20 mouse cellular contexts compared by ENCODE assay signal in genomic region chr12:72393046-72393805, GRCm38 (mm10). TPM values are rescaled to one million over a fixed set of nuclear protein-coding genes. Genes with fewer than 3 reads are reported as not detected.
DNase-seq lines count a peak whose midpoint lies in the region; ATAC-seq and TF ChIP-seq lines count a peak whose summit lies in the region.
"Had no signal": no experiment of that assay in that cellular context is flagged by ENCODE, and none has a peak within 500 bp of the region (broad histone marks: within the 10 kb centered on the region; RNA-seq: fewer than 3 reads in every experiment).

No protein-coding gene starts in this region.

- no peak overlapping the region for H3K9ac ChIP-seq in embryonic facial prominence, embryonic 12.5 days
- H3K9ac ChIP-seq in kidney, postnatal 0 days (ENCODE audit: low read depth, low read length), result no peak overlapping the region
- H3K9ac ChIP-seq in kidney, embryonic 14.5 days (ENCODE audit: low read depth, low read length), result no peak overlapping the region
- H3K9ac ChIP-seq: forebrain, postnatal 0 days; liver, embryonic 13.5 days had no signal

- no peak for TF ChIP-seq CTCF in kidney, postnatal 0 days (IDR thresholded peaks at IDR 0.05; ENCODE audit: low read depth)

- H3K9me3 ChIP-seq in embryonic facial prominence, embryonic 12.5 days, result no peaks in the 10 kb centered on the region
- H3K9me3 ChIP-seq in embryonic facial prominence, embryonic 10.5 days, result no peaks in the 10 kb centered on the region
- H3K9me3 ChIP-seq in kidney, postnatal 0 days (replicated peaks; ENCODE audit: low read length), result no peaks in the 10 kb centered on the region
- no peaks in the 10 kb centered on the region for H3K9me3 ChIP-seq in kidney, embryonic 14.5 days (ENCODE audit: control insufficient read depth, low read length)
- H3K9me3 ChIP-seq: hindbrain, embryonic 10.5 days; liver, embryonic 13.5 days had no signal

- no peaks in the 10 kb centered on the region for H3K4me1 ChIP-seq in embryonic facial prominence, embryonic 12.5 days
- H3K4me1 ChIP-seq in embryonic facial prominence, embryonic 10.5 days, result peaks cover 6% of the 10 kb centered on the region; the same call in 1 of the 2 replicates
- H3K4me1 ChIP-seq in kidney, postnatal 0 days (replicated peaks; ENCODE audit: insufficient read depth, low read length), result no peaks in the 10 kb centered on the region
- H3K4me1 ChIP-seq in kidney, embryonic 14.5 days (ENCODE audit: control insufficient read depth, insufficient read depth, low read length), result no peaks in the 10 kb centered on the region
- H3K4me1 ChIP-seq: hindbrain, embryonic 10.5 days; liver, embryonic 13.5 days had no signal

- H3K4me2 ChIP-seq in embryonic facial prominence, embryonic 12.5 days (replicated peaks), result 0 out of 2 replicates have a peak overlapping the region, but pooled peaks have one; percentile 11
- no peak overlapping the region for H3K4me2 ChIP-seq in kidney, postnatal 0 days (ENCODE audit: low read length)
- no peak overlapping the region for H3K4me2 ChIP-seq in kidney, embryonic 14.5 days (replicated peaks; ENCODE audit: low read depth, low read length)
- H3K4me2 ChIP-seq: liver, embryonic 13.5 days had no signal

- no peak for DNase-seq in embryonic facial prominence, embryonic 10.5 days (ENCODE audit: low spot score)
- DNase-seq in kidney, postnatal 0 days (ENCODE audit: low spot score), result peak; percentile 2
- DNase-seq in right cerebral cortex, postnatal 25 days, result peak; percentile 48
- no peak for DNase-seq in right cerebral cortex, postnatal 10 days (ENCODE audit: low spot score in 2 of 2)
- DNase-seq in telencephalon, adult 2 months (ENCODE audit: low read depth, low spot score), result peak; percentile 39
- no peak for DNase-seq in natural killer cell, adult 2 months (ENCODE audit: low spot score in 2 of 2)
- DNase-seq: adrenal gland, adult 2 months; cerebellum, adult 11-12 months; forebrain, postnatal 0 days; gastrocnemius, postnatal 14 days; kidney, adult 2 months; kidney, postnatal 36 days; liver, embryonic 13.5 days; midbrain, embryonic 14.5 days; retina, postnatal 1 day; thymus, postnatal 36 days had no signal

- no peak overlapping the region for H3K27ac ChIP-seq in embryonic facial prominence, embryonic 12.5 days
- no peak overlapping the region for H3K27ac ChIP-seq in embryonic facial prominence, embryonic 10.5 days (replicated peaks)
- H3K27ac ChIP-seq in kidney, postnatal 0 days, result no peak overlapping the region
- no peak overlapping the region for H3K27ac ChIP-seq in kidney, embryonic 14.5 days (ENCODE audit: low read depth, low read length)
- H3K27ac ChIP-seq: hindbrain, embryonic 10.5 days; liver, embryonic 13.5 days had no signal

- WGBS in embryonic facial prominence, embryonic 12.5 days, result 52% methylated on average over 13 of the region's 13 CpGs
- WGBS in embryonic facial prominence, embryonic 10.5 days, result 52% methylated on average over 13 of the region's 13 CpGs
- WGBS in kidney, postnatal 0 days, result 56% methylated on average over 13 of the region's 13 CpGs
- 59% methylated on average over 13 of the region's 13 CpGs for WGBS in kidney, embryonic 14.5 days

- no peaks in the 10 kb centered on the region for H3K36me3 ChIP-seq in embryonic facial prominence, embryonic 12.5 days
- H3K36me3 ChIP-seq in embryonic facial prominence, embryonic 10.5 days (replicated peaks), result no peaks in the 10 kb centered on the region
- no peaks in the 10 kb centered on the region for H3K36me3 ChIP-seq in kidney, postnatal 0 days (ENCODE audit: insufficient read depth, low read length)
- no peaks in the 10 kb centered on the region for H3K36me3 ChIP-seq in kidney, embryonic 14.5 days (ENCODE audit: control insufficient read depth, insufficient read depth, low read length)
- H3K36me3 ChIP-seq: hindbrain, embryonic 10.5 days; liver, embryonic 13.5 days had no signal

- H3K27me3 ChIP-seq in embryonic facial prominence, embryonic 12.5 days, result no peaks in the 10 kb centered on the region
- no peaks in the 10 kb centered on the region for H3K27me3 ChIP-seq in embryonic facial prominence, embryonic 10.5 days (replicated peaks; ENCODE audit: low read depth, poor library complexity, severe bottlenecking)
- H3K27me3 ChIP-seq in kidney, postnatal 0 days (ENCODE audit: insufficient read depth, low read length), result no peaks in the 10 kb centered on the region; the same call in 1 of the 2 replicates
- no peaks in the 10 kb centered on the region for H3K27me3 ChIP-seq in kidney, embryonic 14.5 days (ENCODE audit: control insufficient read depth, insufficient read depth, low read length)
- H3K27me3 ChIP-seq: liver, embryonic 13.5 days had no signal

- no peak for ATAC-seq in embryonic facial prominence, embryonic 12.5 days (ENCODE audit: insufficient number of reproducible peaks, insufficient read depth, low FRiP score, low TSS enrichment)
- no peak for ATAC-seq in kidney, postnatal 0 days (replicated peaks; ENCODE audit: low FRiP score, low read depth)
- no peak for ATAC-seq in kidney, embryonic 14.5 days (ENCODE audit: low FRiP score, low TSS enrichment)
- ATAC-seq: forebrain, postnatal 0 days had no signal

- H3K4me3 ChIP-seq in embryonic facial prominence, embryonic 12.5 days, result no peak overlapping the region
- H3K4me3 ChIP-seq in embryonic facial prominence, embryonic 10.5 days, result no peak overlapping the region
- no peak overlapping the region for H3K4me3 ChIP-seq in kidney, postnatal 0 days (replicated peaks; ENCODE audit: low read depth, low read length)
- H3K4me3 ChIP-seq in kidney, embryonic 14.5 days (ENCODE audit: low read length), result no peak overlapping the region
- H3K4me3 ChIP-seq: hindbrain, embryonic 10.5 days; liver, embryonic 13.5 days; myocyte had no signal

RNA-seq across cellular contexts. Expression of gene Rtn1, which starts 15.6 kb away (rescaled TPM):
- 89.3 and 111 TPM in 2 replicates for polyA plus RNA-seq in embryonic facial prominence, embryonic 12.5 days (2016; fragmentation: Nextera tagmentation; extraction: Ambion mirVana)
- polyA plus RNA-seq in embryonic facial prominence, embryonic 10.5 days (2016; fragmentation: Nextera tagmentation; extraction: Ambion mirVana), result 77.7 and 80.8 TPM in 2 replicates
- polyA plus RNA-seq in kidney, postnatal 0 days (2015; fragmentation: Nextera tagmentation; extraction: Ambion mirVana), result 4.8 and 6.6 TPM in 2 replicates
- 3.2 and 3.6 TPM in 2 replicates for polyA plus RNA-seq in kidney, embryonic 14.5 days (2014; fragmentation: Nextera tagmentation; extraction: Ambion mirVana)
- polyA plus RNA-seq: myocyte had no signal

RNA-seq across cellular contexts. Expression of gene Lrrc9, which starts 48.4 kb away (rescaled TPM):
- polyA plus RNA-seq in embryonic facial prominence, embryonic 12.5 days (2016; fragmentation: Nextera tagmentation; extraction: Ambion mirVana), result 1.3 and 2.4 TPM in 2 replicates
- 0.87 and 1.3 TPM in 2 replicates for polyA plus RNA-seq in embryonic facial prominence, embryonic 10.5 days (2016; fragmentation: Nextera tagmentation; extraction: Ambion mirVana)
- 0.20 and 0.22 TPM in 2 replicates for polyA plus RNA-seq in kidney, postnatal 0 days (2015; fragmentation: Nextera tagmentation; extraction: Ambion mirVana)
- polyA plus RNA-seq in kidney, embryonic 14.5 days (2014; fragmentation: Nextera tagmentation; extraction: Ambion mirVana), result 0.80 and 0.96 TPM in 2 replicates
- polyA plus RNA-seq: kidney, adult 2 months; myocyte had no signal

Comparison
In these comparisons a context has a peak if more than half of its experiments do, and no peak if none do; other contexts are left out.
1. DNase-seq: peak in kidney, postnatal 0 days (single experiment), right cerebral cortex, postnatal 25 days (single experiment) and telencephalon, adult 2 months (single experiment); none in embryonic facial prominence, embryonic 10.5 days (single experiment), right cerebral cortex, postnatal 10 days (0 of 2) and natural killer cell, adult 2 months (0 of 2).
2. RNA of gene Rtn1, which starts 15.6 kb away (polyA plus RNA-seq): 89.3 to 111 TPM in embryonic facial prominence, embryonic 12.5 days and 77.7 to 80.8 TPM in embryonic facial prominence, embryonic 10.5 days; 4.8 to 6.6 TPM in kidney, postnatal 0 days and 3.2 to 3.6 TPM in kidney, embryonic 14.5 days; every median in the first group is over 10 times any median in the second.